Mouse (Mus musculus) intestine, embryonic 14.5 days (tissue): Measurements from ENCODE around the gene Tsen54. TPM values are rescaled to one million over a fixed set of nuclear protein-coding genes. Genes with fewer than 3 reads are reported as not detected.
"Not testable (repeated sequence)": the region's sequence is repeated elsewhere in the genome, so short reads cannot be mapped to it uniquely, and the experiment has no call there.

Experiments
- ATAC-seq: fragments of 200-750 bp; cut with Nextera tagmentation; replicated peaks from 2 replicates; pipeline ENCODE4 v1.8.0; 2017; ENCODE audit warnings: low read depth, moderate number of reproducible peaks, moderate TSS enrichment, moderate library complexity; ENCODE audit not compliant: low FRiP score, low TSS enrichment
- DNase-seq: peaks from one replicate; pipeline ENCODE4 v3.0.0-alpha.2; 2018; ENCODE audit warnings: low spot score
- H3K27ac ChIP-seq: fragments of 300-500 bp; sonication (generic); 2 replicates; pipeline ENCODE4 v1.5.1; 2014; ENCODE audit warnings: low read depth, mild to moderate bottlenecking, control low read depth
- H3K27me3 ChIP-seq: fragments of 300-500 bp; sonication (generic); replicated peaks from 2 replicates; pipeline ENCODE4 v1.6.1; 2014; ENCODE audit warnings: low read length, control low read depth; ENCODE audit not compliant: control insufficient read depth, insufficient read depth
- H3K36me3 ChIP-seq: fragments of 300-500 bp; sonication (generic); 2 replicates; pipeline ENCODE4 v1.6.1; 2014; ENCODE audit warnings: low read length, control low read depth; ENCODE audit not compliant: control insufficient read depth, insufficient read depth
- H3K4me1 ChIP-seq: fragments of 300-500 bp; sonication (generic); replicated peaks from 2 replicates; pipeline ENCODE4 v1.6.1; 2014; ENCODE audit warnings: low read length, control low read depth, mixed read lengths; ENCODE audit not compliant: control insufficient read depth, insufficient read depth
- H3K4me2 ChIP-seq: fragments of 300-500 bp; sonication (generic); 2 replicates; pipeline ENCODE4 v1.6.1; 2014; ENCODE audit warnings: low read length
- H3K4me3 ChIP-seq: fragments of 300-500 bp; sonication (generic); 2 replicates; pipeline ENCODE4 v1.5.1; 2014; ENCODE audit warnings: low read depth, low read length, control low read depth, mixed read lengths
- H3K9ac ChIP-seq: fragments of 300-500 bp; sonication (generic); 2 replicates; pipeline ENCODE4 v1.6.1; 2014; ENCODE audit warnings: mild to moderate bottlenecking, low read length
- H3K9me3 ChIP-seq: fragments of 300-500 bp; sonication (generic); 2 replicates; pipeline ENCODE4 v1.6.1; 2016; ENCODE audit warnings: low read length, control low read depth; ENCODE audit not compliant: control insufficient read depth
- WGBS: fragments of 180-500 bp; shearing (Covaris S2); extraction: QIAGEN DNeasy Blood & Tissue Kit; methylation state at CpG from one replicate; pipeline ENCODE4 v1.1.7; 2014; 5-methylcytosine and 5-hydroxymethylcytosine counted together
- polyA plus RNA-seq: library from polyadenylated mRNA; unstranded; fragments of >200 nt; fragmentation: Nextera tagmentation; extraction: Ambion mirVana; gene quantifications from 2 replicates; pipeline ENCODE4 v1.2.1, GENCODE M21; 2014

The Tsen54 gene
- polyA plus RNA-seq, 1 experiment from 2014 or later, result 30.7 TPM

DNA sequence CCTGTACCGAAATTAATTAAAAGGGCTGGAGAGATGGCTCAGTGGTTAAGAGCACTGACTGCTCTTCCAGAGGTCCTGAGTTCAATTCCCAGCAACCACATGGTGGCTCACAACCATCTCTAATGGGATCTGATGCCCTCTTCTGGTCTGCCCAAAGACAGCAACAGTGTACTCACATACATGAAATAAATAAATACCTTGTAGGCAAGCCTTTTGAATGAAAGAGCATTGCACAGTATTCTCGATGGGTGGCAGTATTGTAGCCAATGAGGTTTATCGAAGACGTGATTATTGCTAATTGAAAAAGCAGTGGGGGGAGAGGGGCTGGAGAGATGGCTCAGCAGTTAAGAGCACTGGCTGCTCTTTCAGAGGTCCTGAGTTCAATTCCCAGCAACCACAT is 42.6 kb downstream of the Tsen54 start:
- H3K4me2 ChIP-seq, DNase-seq, ATAC-seq, H3K27ac ChIP-seq, H3K9ac ChIP-seq, H3K4me1 ChIP-seq, H3K9me3 ChIP-seq, H3K4me3 ChIP-seq: not testable (repeated sequence)
- Histone ChIP-seq H3K27me3 (peaks cover 40% of the 10 kb centered on the region), H3K36me3 (0 out of 2 replicates have a peak, but pooled peaks cover 17% of the 10 kb centered on the region)
- 94% methylated on average over 4 of the region's 4 CpGs for WGBS

- ATAC-seq, result no peak
- H3K4me1 ChIP-seq, result peaks cover 6% of the 10 kb centered on the region
- H3K9me3 ChIP-seq, result 0 out of 2 replicates have a peak, but pooled peaks cover 5% of the 10 kb centered on the region
- H3K4me2 ChIP-seq, result no peak overlapping the region
- H3K36me3 ChIP-seq, result 0 out of 2 replicates have a peak, but pooled peaks cover 13% of the 10 kb centered on the region
- no peak overlapping the region for H3K9ac ChIP-seq
- WGBS, result 68% methylated on average over 13 of the region's 13 CpGs
- peaks cover 40% of the 10 kb centered on the region for H3K27me3 ChIP-seq
- no peak overlapping the region for H3K27ac ChIP-seq
- no peak for DNase-seq
- H3K4me3 ChIP-seq, result no peak overlapping the region
Observed at GRCm38 (mm10) chr11:115857936-115858335, 43.4 kb downstream of the Tsen54 start.

GRCm38 (mm10) chr11:115858354-115858753 is 43.8 kb downstream of the Tsen54 start, which contains the start of gene Myo15b:
Gene Myo15b (plus strand): TSS chr11:115858406.
- 23% methylated on average over 27 of the region's 27 CpGs for WGBS

DNA sequence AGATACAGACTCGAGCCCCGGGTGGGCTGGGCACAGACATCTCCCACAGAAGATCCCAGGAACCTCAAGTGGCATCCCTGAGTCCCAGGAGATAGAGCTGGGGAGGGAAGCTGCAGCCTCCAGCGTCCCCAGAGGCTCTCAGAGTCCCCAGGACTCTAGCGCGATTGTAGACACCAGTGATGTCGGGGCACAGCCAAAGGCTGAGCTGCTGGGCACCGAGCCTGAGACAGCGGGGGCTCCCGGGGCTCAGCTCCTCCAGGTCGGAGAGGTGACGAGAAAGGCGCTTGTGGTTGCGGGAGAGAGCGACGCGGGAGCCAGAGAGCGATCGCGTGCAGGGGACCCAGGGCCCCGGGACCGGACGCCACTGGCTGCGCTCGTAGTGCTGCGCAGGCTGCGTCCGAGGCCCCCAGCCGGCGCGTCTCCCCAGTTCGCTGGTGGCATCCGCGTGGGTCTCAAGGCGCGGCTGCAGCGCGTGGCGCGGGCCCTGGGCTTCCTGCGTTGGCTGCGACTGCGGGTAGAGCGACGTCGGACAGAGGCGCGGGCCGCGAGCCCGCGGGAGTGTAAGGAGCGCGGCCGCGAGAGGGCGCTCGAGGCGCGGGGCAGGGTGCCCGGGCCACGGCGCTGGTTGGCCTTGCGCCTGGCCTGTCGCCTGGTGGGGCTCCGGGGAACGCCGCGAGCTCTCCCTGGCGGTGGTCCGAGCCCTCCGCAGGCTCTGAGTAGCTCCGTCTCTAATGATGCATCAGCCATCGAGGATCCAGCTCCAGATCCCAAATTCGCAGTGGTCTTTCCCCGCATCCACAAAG is 44.8 kb downstream of the Tsen54 start:
- H3K9me3 ChIP-seq, result 0 out of 2 replicates have a peak, but pooled peaks cover 5% of the 10 kb centered on the region
- H3K27me3 ChIP-seq, result peaks cover 40% of the 10 kb centered on the region
- peak overlapping the region; percentile 35 for H3K4me3 ChIP-seq
- ATAC-seq (peak; percentile 86), DNase-seq (peak; percentile 88)
- WGBS, result 2% methylated on average over 66 of the region's 75 CpGs
- no peak overlapping the region for H3K27ac ChIP-seq
- peaks cover 6% of the 10 kb centered on the region for H3K4me1 ChIP-seq
- peak overlapping the region; percentile 11; the same call in 1 of the 2 replicates for H3K9ac ChIP-seq
- H3K4me2 ChIP-seq, result peak overlapping the region; percentile 59
- 0 out of 2 replicates have a peak, but pooled peaks cover 3% of the 10 kb centered on the region for H3K36me3 ChIP-seq

More at GRCm38 (mm10) chr11:115858354-115858753, 43.8 kb downstream of the Tsen54 start, which contains the start of gene Myo15b:
- 0 out of 2 replicates have a peak, but pooled peaks cover 12% of the 10 kb centered on the region for H3K36me3 ChIP-seq
- ATAC-seq (no peak), DNase-seq (no peak)
- peak within 1 kb of the TSS; percentile 35 for H3K4me3 ChIP-seq
- H3K27me3 ChIP-seq, result peaks cover 40% of the 10 kb centered on the region
- 0 out of 2 replicates have a peak, but pooled peaks cover 5% of the 10 kb centered on the region for H3K9me3 ChIP-seq
- peak within 1 kb of the TSS; percentile 11; the same call in 1 of the 2 replicates for H3K9ac ChIP-seq
- H3K4me1 ChIP-seq, result peaks cover 6% of the 10 kb centered on the region
- H3K27ac ChIP-seq, result no peak within 1 kb of the TSS
- H3K4me2 ChIP-seq, result peak within 1 kb of the TSS; percentile 59

- no peaks in the 10 kb centered on the region for H3K9me3 ChIP-seq
- H3K9ac ChIP-seq, result no peak overlapping the region
- 81% methylated on average over 8 of the region's 8 CpGs for WGBS
- H3K4me2 ChIP-seq, result no peak overlapping the region
- peaks cover 4% of the 10 kb centered on the region for H3K4me1 ChIP-seq
- DNase-seq (no peak), ATAC-seq (no peak)
- H3K27ac ChIP-seq, result no peak overlapping the region
- H3K36me3 ChIP-seq, result no peaks in the 10 kb centered on the region
- no peak overlapping the region for H3K4me3 ChIP-seq
- peaks cover 25% of the 10 kb centered on the region for H3K27me3 ChIP-seq
Observed at GRCm38 (mm10) chr11:115863895-115864294, 49.4 kb downstream of the Tsen54 start.

DNA sequence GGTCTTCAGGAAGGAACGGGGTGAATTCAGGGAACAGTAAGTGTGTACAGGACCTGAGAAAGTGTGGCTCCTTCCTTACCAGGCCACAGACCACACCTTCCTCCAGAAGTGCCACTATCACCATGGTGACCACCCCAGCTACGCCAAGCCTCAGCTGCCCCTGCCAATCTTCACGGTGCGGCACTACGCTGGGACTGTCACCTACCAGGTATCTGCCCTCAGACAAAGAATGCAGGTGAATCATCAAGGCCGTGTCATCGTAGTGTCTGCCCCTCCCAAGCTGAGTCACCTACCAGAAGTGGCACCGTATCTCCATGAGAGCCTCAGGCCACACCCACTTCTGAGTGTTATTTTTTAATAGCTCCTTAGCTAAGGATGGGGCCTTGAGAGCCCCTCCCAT is 54.9 kb downstream of the Tsen54 start:
- H3K4me3 ChIP-seq, result no peak overlapping the region
- no peaks in the 10 kb centered on the region for H3K9me3 ChIP-seq
- ATAC-seq, result peak; percentile 68
- no peak overlapping the region for H3K9ac ChIP-seq
- 78% methylated on average over 8 of the region's 8 CpGs for WGBS
- H3K27me3 ChIP-seq, result no peaks in the 10 kb centered on the region
- H3K27ac ChIP-seq, result no peak overlapping the region
- DNase-seq, result no peak
- no peak overlapping the region for H3K4me2 ChIP-seq
- no peaks in the 10 kb centered on the region for H3K4me1 ChIP-seq
- no peaks in the 10 kb centered on the region for H3K36me3 ChIP-seq

DNA sequence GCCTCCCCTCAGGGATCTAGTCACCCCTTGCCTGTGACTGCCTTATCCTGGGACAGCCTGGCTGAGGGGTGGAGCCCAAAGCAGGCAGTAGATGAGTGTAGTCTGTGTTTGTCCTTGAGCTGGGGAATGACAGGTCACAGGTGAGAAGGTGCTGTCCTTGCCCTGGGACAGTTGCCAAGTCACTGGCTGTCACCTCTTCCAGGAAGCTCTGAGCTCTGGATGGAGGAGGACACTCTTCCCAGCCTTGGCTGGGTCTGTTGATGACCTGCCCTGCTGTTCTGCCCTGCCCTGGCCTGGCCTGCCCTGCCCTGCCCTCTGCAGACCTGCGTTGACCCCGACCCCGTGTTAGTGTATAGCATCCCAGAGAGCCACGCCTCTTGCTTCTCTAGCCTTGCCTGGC is 57.9 kb downstream of the Tsen54 start:
- H3K27ac ChIP-seq, result no peak overlapping the region
- no peaks in the 10 kb centered on the region for H3K36me3 ChIP-seq
- no peaks in the 10 kb centered on the region for H3K4me1 ChIP-seq
- no peaks in the 10 kb centered on the region for H3K9me3 ChIP-seq
- H3K4me2 ChIP-seq, result no peak overlapping the region
- WGBS, result 48% methylated on average over 4 of the region's 4 CpGs
- DNase-seq, result no peak
- no peaks in the 10 kb centered on the region for H3K27me3 ChIP-seq
- no peak overlapping the region for H3K4me3 ChIP-seq
- no peak for ATAC-seq
- no peak overlapping the region for H3K9ac ChIP-seq
